Mouse (Mus musculus) neural tube, embryonic 15.5 days (tissue): ENCODE measurements at regions not wholly inside any gene's neighbourhood (a gene's known extent, or its start where the extent isn't known, plus 50 kb on each side); places are given as distances from the start of the nearest gene placed in this dataset.

Experiments
- ATAC-seq: fragments of 200-750 bp; cut with Nextera tagmentation; 2 replicates; pipeline ENCODE4 v1.8.0; 2017; ENCODE audit warnings: mild to moderate bottlenecking, moderate TSS enrichment, moderate library complexity; ENCODE audit not compliant: low FRiP score
- H3K27ac ChIP-seq: fragments of 300-500 bp; sonication (generic); replicated peaks from 2 replicates; pipeline ENCODE4 v1.5.1; 2015; ENCODE audit warnings: mild to moderate bottlenecking, inconsistent platforms
- H3K27me3 ChIP-seq: fragments of 300-500 bp; sonication (generic); replicated peaks from 2 replicates; pipeline ENCODE4 v1.6.1; 2015; ENCODE audit warnings: inconsistent platforms
- H3K36me3 ChIP-seq: fragments of 300-500 bp; sonication (generic); 2 replicates; pipeline ENCODE4 v1.6.1; 2015; ENCODE audit warnings: inconsistent platforms
- H3K4me1 ChIP-seq: fragments of 300-500 bp; sonication (generic); 2 replicates; pipeline ENCODE4 v1.6.1; 2015; ENCODE audit warnings: inconsistent platforms
- H3K4me2 ChIP-seq: fragments of 300-500 bp; sonication (generic); 2 replicates; pipeline ENCODE4 v1.6.1; 2015; ENCODE audit warnings: inconsistent platforms, mild to moderate bottlenecking, moderate library complexity
- H3K4me3 ChIP-seq: fragments of 300-500 bp; sonication (generic); replicated peaks from 2 replicates; pipeline ENCODE4 v1.5.1; 2015; ENCODE audit warnings: mild to moderate bottlenecking, inconsistent platforms
- H3K9ac ChIP-seq: fragments of 300-500 bp; sonication (generic); replicated peaks from 2 replicates; pipeline ENCODE4 v1.6.1; 2015; ENCODE audit warnings: mild to moderate bottlenecking, inconsistent platforms
- H3K9me3 ChIP-seq: fragments of 300-500 bp; sonication (generic); replicated peaks from 2 replicates; pipeline ENCODE4 v1.6.1; 2016; ENCODE audit warnings: inconsistent platforms
- WGBS: fragments of 180-500 bp; shearing (Covaris S2); methylation state at CpG from one replicate; pipeline ENCODE4 v1.1.7; 2015; ENCODE audit warnings: mixed read lengths; 5-methylcytosine and 5-hydroxymethylcytosine counted together

DNA sequence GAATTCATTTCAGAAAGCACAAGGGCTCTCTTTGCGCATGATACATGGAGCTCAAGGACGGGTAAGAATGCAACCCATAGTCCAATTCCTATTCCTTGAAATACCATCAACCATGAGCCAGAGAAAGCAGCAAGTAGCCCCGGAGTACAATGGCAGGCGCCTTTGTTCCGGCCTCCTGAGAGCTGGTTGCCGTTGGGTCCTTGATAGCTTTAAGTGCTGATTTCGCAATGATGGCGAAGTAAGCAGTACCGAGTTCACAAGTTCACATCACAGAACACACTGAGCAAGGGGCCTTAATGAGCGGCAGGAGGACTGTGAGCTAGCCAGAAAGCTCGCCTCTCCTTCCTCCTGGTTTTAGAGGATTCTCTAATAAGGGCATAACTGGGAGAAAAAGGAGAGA is 227.3 kb downstream of the Cdca7 start:
- 81% methylated on average over 11 of the region's 11 CpGs for WGBS
- Histone ChIP-seq H3K9ac (no peak overlapping the region), H3K27me3 (peaks cover 52% of the 10 kb centered on the region), H3K36me3 (no peaks in the 10 kb centered on the region), H3K4me3 (no peak overlapping the region), H3K9me3 (no peaks in the 10 kb centered on the region), H3K4me2 (no peak overlapping the region), H3K27ac (no peak overlapping the region), H3K4me1 (peaks cover 6% of the 10 kb centered on the region)
- no peak for ATAC-seq

DNA sequence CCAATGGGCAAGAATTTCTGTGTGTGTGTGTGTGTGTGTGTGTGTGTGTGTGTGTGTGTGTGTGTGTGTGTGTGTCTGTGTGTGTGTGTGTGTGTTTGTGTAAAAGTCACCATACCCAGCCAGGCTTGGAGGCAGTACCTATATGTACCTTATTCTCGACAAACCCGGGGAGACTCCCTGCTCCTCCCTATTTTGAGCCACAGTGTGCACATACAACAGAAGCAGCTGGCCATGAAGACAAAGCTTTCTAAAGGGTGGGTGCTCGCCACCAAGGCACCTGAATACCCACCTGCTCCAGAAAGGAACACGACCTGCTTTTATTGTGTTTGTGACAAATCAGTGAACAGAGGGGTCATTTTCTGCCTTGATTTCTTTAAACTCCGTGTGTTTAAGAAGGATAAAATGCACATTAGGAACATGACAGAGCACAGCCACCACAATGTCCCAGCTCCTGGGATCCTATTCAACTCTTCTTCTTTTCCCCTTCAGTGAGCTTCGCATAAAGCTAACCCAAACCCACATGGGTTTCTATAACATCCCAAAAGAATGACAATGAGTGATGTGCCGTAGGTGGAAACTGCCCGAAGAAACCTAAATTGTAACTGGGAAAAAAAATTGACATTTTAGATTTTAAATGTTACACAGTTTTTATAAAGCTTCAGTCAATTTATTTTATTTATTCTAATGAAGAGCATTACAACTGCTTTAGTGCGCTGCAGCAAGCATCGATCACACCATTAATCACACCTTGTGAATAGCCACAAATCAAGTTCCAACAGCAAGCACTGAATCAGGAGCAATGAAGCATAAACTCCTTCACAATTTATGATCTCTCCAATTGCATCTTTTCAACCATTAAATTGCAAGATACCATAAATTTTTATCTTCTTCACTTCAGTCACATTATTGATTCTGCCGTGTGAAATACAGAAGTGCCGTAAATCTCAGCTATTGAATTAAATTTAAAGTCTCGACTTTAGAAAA is 232.0 kb downstream of the Cdca7 start:
- no peak overlapping the region for H3K9ac ChIP-seq
- no peaks in the 10 kb centered on the region for H3K36me3 ChIP-seq
- peaks cover 9% of the 10 kb centered on the region for H3K4me1 ChIP-seq
- 13% methylated on average over 13 of the region's 13 CpGs for WGBS
- no peaks in the 10 kb centered on the region for H3K9me3 ChIP-seq
- peak; percentile 35; the same call in 1 of the 2 replicates for ATAC-seq
- no peak overlapping the region; the same call in 1 of the 2 replicates for H3K4me2 ChIP-seq
- H3K4me3 ChIP-seq, result no peak overlapping the region
- H3K27ac ChIP-seq, result no peak overlapping the region
- H3K27me3 ChIP-seq, result peaks cover 57% of the 10 kb centered on the region

DNA sequence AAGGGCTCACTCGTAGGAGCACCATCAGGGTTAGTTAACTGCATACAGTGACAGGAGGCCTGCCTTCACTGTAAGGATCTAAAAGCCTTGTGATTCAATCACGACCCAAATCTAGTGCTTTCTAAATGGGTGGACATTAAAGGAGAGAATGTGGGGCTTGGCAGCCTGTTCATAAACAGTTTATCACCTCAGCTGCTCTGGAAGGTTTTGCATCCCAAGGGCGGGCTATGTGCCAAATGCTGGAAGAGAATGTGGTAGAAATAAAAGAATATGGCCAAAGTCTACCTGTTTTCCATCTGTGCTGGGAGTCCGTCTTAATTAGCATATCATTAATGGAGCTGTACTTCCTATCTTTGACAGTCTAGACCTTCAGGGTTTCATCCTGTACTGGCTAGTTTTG is 241.0 kb downstream of the Cdca7 start:
- 71% methylated on average over 4 of the region's 4 CpGs for WGBS
- no peak overlapping the region for H3K9ac ChIP-seq
- no peak for ATAC-seq
- no peaks in the 10 kb centered on the region for H3K36me3 ChIP-seq
- no peaks in the 10 kb centered on the region for H3K4me1 ChIP-seq
- H3K27me3 ChIP-seq, result peaks cover 17% of the 10 kb centered on the region; the same call in 1 of the 2 replicates
- no peaks in the 10 kb centered on the region for H3K9me3 ChIP-seq
- no peak overlapping the region for H3K4me2 ChIP-seq
- H3K27ac ChIP-seq, result no peak overlapping the region
- H3K4me3 ChIP-seq, result no peak overlapping the region

DNA sequence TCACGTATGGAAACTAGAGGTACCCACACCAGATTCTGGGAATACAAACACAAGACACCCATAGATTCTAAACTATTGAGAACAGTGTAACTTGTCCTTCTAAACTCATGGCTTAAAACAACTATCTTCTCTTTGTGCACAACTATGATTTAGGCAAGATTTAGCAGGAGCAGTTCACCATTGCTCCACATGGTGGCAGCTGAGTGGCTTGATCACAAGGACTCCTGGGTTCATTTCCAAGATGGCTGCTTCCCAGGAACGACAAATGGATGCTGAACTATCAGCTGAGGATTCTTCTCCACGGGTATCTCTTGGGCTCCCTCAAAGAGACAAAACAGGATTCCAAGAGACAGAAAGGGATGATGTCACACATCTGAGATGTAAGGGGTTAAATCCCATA is 251.5 kb downstream of the Sp3 start:
- Histone ChIP-seq H3K27me3 (peaks cover 14% of the 10 kb centered on the region), H3K4me1 (no peaks in the 10 kb centered on the region), H3K4me2 (no peak overlapping the region), H3K4me3 (no peak overlapping the region), H3K36me3 (no peaks in the 10 kb centered on the region), H3K9ac (no peak overlapping the region), H3K9me3 (no peaks in the 10 kb centered on the region), H3K27ac (no peak overlapping the region)
- WGBS, result 45% methylated on average over 3 of the region's 3 CpGs
- no peak for ATAC-seq

GRCm38 (mm10) chr2:72733371-72733770 is 246.9 kb downstream of the Sp3 start:
- Histone ChIP-seq H3K27me3 (peaks cover 4% of the 10 kb centered on the region; the same call in 1 of the 2 replicates), H3K9ac (no peak overlapping the region), H3K9me3 (no peaks in the 10 kb centered on the region), H3K36me3 (no peaks in the 10 kb centered on the region), H3K4me3 (no peak overlapping the region), H3K27ac (no peak overlapping the region), H3K4me1 (no peaks in the 10 kb centered on the region), H3K4me2 (no peak overlapping the region)
- WGBS, result 65% methylated on average over 3 of the region's 3 CpGs
- ATAC-seq, result no peak

DNA sequence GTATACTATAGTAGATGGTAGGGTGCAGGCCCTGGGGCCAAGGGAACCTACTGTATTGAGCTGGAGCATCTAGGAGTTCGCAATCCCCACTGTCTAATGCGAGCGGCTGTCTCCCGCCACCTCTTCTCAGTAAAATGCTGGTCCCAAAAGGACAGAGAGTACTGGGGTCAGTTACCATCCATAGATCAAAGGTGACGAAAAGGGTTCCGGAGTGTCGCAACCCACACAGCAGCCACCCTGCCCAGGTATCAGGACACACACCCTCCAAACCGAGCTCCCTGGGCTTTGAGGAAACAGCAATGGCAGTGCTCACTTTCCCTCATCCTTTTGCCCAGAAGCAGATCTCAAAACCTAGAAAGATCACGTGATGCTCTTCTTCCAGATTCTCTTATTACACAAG is 245.2 kb downstream of the Sp3 start:
- Histone ChIP-seq H3K4me3 (no peak overlapping the region), H3K9ac (no peak overlapping the region), H3K4me2 (no peak overlapping the region), H3K4me1 (no peaks in the 10 kb centered on the region), H3K36me3 (no peaks in the 10 kb centered on the region), H3K27ac (no peak overlapping the region), H3K9me3 (no peaks in the 10 kb centered on the region), H3K27me3 (peaks cover 4% of the 10 kb centered on the region; the same call in 1 of the 2 replicates)
- WGBS, result 97% methylated on average over 9 of the region's 9 CpGs
- no peak for ATAC-seq

DNA sequence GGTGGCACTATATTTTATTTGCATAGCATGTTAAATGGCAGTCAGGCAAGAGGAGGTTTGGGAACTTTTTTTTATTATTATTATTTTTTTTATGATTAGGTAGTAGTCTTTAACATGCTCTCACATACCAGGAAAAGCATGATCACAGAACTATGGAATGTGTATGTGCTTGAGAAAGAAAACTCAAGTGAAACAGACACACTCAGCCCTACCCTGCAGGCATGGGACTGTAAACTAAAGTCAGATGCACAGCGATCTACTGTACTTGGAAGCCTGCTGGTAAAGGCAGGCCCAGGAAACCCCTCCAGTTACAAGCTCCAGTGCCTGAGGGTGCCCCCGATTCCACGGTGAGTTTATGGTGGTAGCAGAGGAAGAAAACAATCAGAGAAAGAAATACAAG is 243.6 kb downstream of the Sp3 start:
- H3K4me1 ChIP-seq, result peaks cover 9% of the 10 kb centered on the region
- no peak for ATAC-seq
- no peak overlapping the region for H3K9ac ChIP-seq
- H3K27ac ChIP-seq, result no peak overlapping the region
- 75% methylated on average over 3 of the region's 3 CpGs for WGBS
- H3K27me3 ChIP-seq, result peaks cover 5% of the 10 kb centered on the region; the same call in 1 of the 2 replicates
- H3K4me2 ChIP-seq, result no peak overlapping the region
- no peaks in the 10 kb centered on the region for H3K9me3 ChIP-seq
- H3K4me3 ChIP-seq, result no peak overlapping the region
- no peaks in the 10 kb centered on the region for H3K36me3 ChIP-seq

- no peaks in the 10 kb centered on the region for H3K36me3 ChIP-seq
- H3K4me3 ChIP-seq, result no peak overlapping the region
- H3K27ac ChIP-seq, result no peak overlapping the region
- peak; percentile 21; the same call in 1 of the 2 replicates for ATAC-seq
- no peak overlapping the region for H3K9ac ChIP-seq
- 0 out of 2 replicates have a peak, but pooled peaks cover 12% of the 10 kb centered on the region for H3K27me3 ChIP-seq
- H3K9me3 ChIP-seq, result no peaks in the 10 kb centered on the region
- peaks cover 9% of the 10 kb centered on the region for H3K4me1 ChIP-seq
- 50% methylated on average over 22 of the region's 22 CpGs for WGBS
- peak overlapping the region; percentile 29 for H3K4me2 ChIP-seq
Observed at GRCm38 (mm10) chr2:72740391-72741361, 239.6 kb downstream of the Sp3 start.

GRCm38 (mm10) chr2:72741746-72742145 is 238.5 kb downstream of the Sp3 start:
- no peaks in the 10 kb centered on the region for H3K9me3 ChIP-seq
- WGBS, result 89% methylated on average over 5 of the region's 5 CpGs
- H3K4me2 ChIP-seq, result no peak overlapping the region
- H3K27me3 ChIP-seq, result 0 out of 2 replicates have a peak, but pooled peaks cover 12% of the 10 kb centered on the region
- no peak for ATAC-seq
- no peak overlapping the region for H3K4me3 ChIP-seq
- H3K36me3 ChIP-seq, result no peaks in the 10 kb centered on the region
- H3K4me1 ChIP-seq, result peaks cover 11% of the 10 kb centered on the region
- no peak overlapping the region for H3K9ac ChIP-seq
- H3K27ac ChIP-seq, result no peak overlapping the region

- no peak overlapping the region for H3K27ac ChIP-seq
- no peaks in the 10 kb centered on the region for H3K9me3 ChIP-seq
- 72% methylated on average over 3 of the region's 3 CpGs for WGBS
- peaks cover 14% of the 10 kb centered on the region for H3K4me1 ChIP-seq
- 0 out of 2 replicates have a peak, but pooled peaks cover 12% of the 10 kb centered on the region for H3K27me3 ChIP-seq
- no peak for ATAC-seq
- H3K4me2 ChIP-seq, result no peak overlapping the region
- no peaks in the 10 kb centered on the region for H3K36me3 ChIP-seq
- no peak overlapping the region for H3K9ac ChIP-seq
- no peak overlapping the region for H3K4me3 ChIP-seq
Observed at GRCm38 (mm10) chr2:72743651-72744050, 236.6 kb downstream of the Sp3 start.

- ATAC-seq, result no peak
- H3K9ac ChIP-seq, result no peak overlapping the region
- no peaks in the 10 kb centered on the region for H3K36me3 ChIP-seq
- peaks cover 14% of the 10 kb centered on the region for H3K4me1 ChIP-seq
- 0 out of 2 replicates have a peak, but pooled peaks cover 12% of the 10 kb centered on the region for H3K27me3 ChIP-seq
- no peak overlapping the region for H3K4me3 ChIP-seq
- no peak overlapping the region for H3K4me2 ChIP-seq
- WGBS, result 81% methylated on average over 4 of the region's 4 CpGs
- H3K9me3 ChIP-seq, result no peaks in the 10 kb centered on the region
- no peak overlapping the region for H3K27ac ChIP-seq
Observed at GRCm38 (mm10) chr2:72744901-72745300, 235.3 kb downstream of the Sp3 start.
